Mouse (Mus musculus): ENCODE results near the gene Lrrc8b.

Lrrc8b gene

GRCm38 (mm10) chr5:105517992-105518625, 102.5 kb downstream of the Lrrc8b start:
- no peak for DNase-seq (ENCODE audit: low spot score in 2 of 2)

DNA sequence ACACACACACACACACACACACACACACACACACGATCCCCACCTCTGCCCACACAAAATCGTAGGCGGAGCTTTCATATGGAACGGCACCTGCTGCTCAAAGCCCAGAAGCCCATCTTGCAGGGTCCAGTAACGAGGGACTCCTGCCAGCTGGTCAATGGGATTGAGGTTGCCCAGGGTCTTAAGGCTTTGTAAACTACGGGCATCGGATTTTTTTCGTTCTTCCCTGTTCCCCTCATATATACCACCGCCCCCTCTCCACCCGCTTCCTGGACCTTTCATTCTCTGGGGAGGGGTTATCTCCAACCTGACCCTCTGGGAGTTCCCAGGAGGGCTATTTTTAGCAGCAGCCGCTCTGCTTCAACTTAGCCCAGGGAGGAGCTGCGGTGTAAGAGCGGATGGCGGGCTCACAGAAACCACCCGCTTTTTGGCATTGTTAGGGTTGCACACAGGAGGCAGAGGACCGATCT, 103.1 kb downstream of the Lrrc8b start:
- DNase-seq (ENCODE audit: low spot score in 2 of 2) = peak in 1 of 2 experiments; percentile 44

DNA sequence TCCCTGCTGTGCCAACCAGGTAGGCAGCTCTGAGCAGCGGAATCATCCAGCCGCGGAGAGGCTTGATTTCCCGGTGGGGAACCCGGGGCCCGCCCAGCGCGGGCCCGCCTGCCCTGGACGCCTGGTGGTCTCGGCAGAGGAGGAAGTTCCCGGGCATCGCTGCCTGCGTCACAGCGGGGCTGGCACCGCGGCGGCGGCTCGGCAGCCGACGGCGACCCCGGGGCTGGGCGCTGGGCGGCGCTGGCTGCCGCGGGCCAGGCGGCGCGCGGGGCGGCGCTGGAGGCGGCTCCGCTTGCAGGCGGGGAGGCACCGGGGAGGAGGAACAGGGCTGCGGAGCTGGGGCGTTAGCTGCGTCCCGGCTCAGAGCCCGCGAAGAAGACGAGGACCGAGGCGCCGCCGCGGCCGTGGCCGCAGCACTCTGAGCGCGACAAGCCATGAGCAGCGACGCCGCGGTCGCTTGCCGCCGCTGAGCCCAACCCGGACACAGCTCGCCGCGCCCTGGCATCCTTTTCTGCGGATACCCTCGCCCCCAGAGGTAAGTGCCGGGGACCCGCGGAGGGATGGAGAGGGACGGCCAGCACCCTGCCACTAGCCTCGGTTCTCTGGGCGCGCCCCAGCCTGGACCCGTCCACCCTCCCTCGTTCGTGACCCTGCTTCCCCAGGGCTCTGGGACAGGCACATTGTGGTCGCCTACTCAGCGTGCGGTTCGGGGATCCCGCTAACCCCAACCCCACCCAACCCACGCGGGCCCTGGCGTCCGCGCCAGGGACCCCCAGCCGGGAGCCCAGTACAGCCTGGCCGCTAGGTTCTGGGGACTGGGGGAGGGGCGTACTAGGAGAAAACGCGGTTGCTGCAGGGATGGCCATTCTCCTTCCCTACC, 103.8 kb downstream of the Lrrc8b start, which contains the start of gene Lrrc8c:
Lrrc8c (plus strand) TSS at position 293 of the 880 bp plus-strand sequence.
- peak; percentile 91 to 94 for DNase-seq (ENCODE audit: low spot score in 2 of 2)

GRCm38 (mm10) chr5:105519976-105520300, 104.4 kb downstream of the Lrrc8b start:
- no peak for DNase-seq (ENCODE audit: low spot score in 2 of 2)

- DNase-seq (ENCODE audit: low spot score in 2 of 2) = no peak
Measured at GRCm38 (mm10) chr5:105520442-105520965, 104.9 kb downstream of the Lrrc8b start.

GRCm38 (mm10) chr5:105523452-105523851, 107.9 kb downstream of the Lrrc8b start:
- DNase-seq (ENCODE audit: low spot score in 2 of 2) = peak in 1 of 2 experiments; percentile 32

GRCm38 (mm10) chr5:105525004-105525403, 109.4 kb downstream of the Lrrc8b start:
- no peak for DNase-seq (ENCODE audit: low spot score in 2 of 2)

DNA sequence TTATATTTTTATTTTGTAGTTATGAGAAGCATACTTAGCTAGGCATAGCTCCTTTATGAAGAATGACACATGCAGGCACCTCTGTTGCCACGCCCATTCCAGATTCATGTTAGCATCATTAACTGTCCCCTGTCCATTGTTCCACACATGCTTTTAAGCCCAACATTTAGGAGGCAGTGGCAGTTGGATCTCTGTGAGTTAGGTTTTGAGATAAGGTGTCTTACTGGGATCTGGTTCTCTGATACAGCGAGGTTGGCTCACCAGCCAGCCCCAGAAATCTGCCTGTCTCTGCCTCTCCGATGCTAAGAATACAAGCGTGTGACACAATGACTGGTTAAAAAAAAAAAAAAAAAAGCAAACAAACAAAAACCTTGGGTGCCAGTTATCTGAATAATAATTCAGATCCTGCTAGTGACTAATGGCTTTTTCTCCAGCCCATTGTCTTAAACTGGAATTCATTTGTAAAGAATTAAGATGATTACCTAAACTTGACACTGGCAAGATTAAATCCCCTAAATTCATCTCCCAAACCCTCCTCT, 110.6 kb downstream of the Lrrc8b start:
- no peak for DNase-seq (ENCODE audit: low spot score in 2 of 2)

DNA sequence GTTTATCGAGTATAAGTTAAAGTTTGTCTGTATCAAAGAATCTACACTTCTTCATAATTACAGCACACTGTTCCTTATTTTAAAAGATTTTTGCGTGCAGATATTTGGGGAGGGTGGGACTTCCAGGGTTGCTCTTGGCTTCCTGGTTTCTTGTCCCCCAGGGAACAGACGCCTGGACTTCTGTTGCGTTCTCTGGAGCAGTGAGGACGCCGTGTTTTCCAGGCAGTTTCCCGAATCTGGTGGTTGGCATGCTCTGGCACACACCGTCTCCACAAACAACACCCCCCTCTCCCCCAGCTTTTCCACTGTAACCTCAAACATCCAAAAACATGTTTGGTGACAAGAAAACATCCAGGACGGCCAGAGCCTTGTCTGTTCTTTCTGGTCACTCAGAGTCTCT, 111.2 kb downstream of the Lrrc8b start:
- no peak for DNase-seq (ENCODE audit: low spot score in 2 of 2)

DNA sequence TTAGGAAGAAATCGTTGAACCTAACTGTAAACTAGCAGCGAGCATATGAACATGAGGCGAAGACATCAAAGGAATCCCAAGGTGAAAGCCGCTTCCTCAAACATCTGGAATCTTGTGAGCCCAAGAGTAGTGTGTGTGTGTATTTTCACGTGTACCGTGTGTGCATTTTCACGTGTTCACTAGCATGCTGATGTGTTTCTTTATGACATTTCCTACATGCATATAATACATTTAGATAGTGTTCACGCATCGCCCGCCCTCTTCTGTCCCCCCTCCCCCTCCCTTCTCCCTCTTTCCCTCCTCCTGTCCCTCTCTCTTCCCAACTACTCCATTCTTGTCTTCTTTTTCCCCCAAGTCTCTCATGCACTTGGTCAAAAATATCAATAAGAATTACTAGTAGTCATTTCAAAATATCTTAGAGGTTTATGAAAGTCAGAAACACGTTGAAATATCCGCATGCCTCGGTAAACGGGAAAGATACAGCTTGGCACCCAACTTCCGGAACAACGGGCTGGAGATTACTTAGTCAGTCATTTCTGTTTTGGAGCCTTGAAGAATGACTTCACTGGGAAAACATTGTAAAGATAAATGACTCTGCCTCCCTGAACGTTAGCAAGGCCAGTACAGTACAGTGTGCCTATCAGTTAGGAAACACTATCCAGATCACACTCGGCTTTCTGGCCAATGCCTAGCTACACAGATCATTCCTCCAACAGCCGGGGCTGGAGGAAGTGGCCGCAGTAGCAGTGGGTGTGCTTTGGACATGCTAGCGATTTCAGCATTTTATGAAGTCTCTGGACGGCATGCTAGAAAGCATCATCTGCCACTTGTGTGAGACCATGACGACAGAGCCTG, 112.1 kb downstream of the Lrrc8b start:
- no peak for DNase-seq (ENCODE audit: low spot score in 2 of 2)

- DNase-seq (ENCODE audit: low spot score in 2 of 2) = no peak
Measured at GRCm38 (mm10) chr5:105530576-105530975, 115.0 kb downstream of the Lrrc8b start.

GRCm38 (mm10) chr5:105535186-105535585, 119.6 kb downstream of the Lrrc8b start:
- no peak for DNase-seq (ENCODE audit: low spot score in 2 of 2)

- DNase-seq (ENCODE audit: low spot score in 2 of 2) = no peak
Measured at GRCm38 (mm10) chr5:105536172-105536571, 120.6 kb downstream of the Lrrc8b start.

DNA sequence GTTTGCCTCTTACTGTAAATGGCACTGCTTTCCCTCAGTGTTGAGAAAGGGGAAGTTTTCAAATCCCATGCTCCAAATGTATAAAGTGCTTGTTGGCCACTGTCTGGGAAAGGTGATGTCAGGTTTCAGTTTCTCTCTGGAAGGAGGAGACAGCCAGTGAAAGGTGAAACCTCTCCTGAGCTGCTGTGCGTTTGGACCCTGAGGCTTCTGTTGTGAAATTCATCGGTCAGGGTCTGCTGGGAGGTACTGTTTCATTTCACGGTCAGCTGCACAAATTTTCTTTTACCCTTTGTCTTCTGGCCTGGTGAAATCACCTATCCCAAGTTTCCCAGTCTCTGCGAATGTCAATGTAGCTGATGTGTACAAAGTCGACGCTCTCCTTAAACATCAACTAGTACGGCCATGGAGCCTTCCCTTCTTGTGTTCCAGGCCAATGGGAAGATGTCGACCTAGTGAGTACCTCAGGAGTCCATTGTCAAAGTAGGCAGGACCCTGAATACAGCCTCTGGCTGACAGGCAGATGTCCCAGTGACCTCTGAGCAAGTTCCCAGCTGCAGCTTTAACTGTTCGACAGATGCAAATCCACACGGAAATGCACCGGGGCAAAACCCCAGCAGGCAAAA, 121.6 kb downstream of the Lrrc8b start:
- DNase-seq (ENCODE audit: low spot score in 2 of 2) = no peak
